Mouse (Mus musculus) stomach, postnatal 0 days (tissue): ENCODE measurements around the gene Nek8.

Source experiments
- CTCF ChIP-seq: IDR thresholded peaks from 2 replicates; pipeline ENCODE4 v1.5.1; 2016; ENCODE audit warnings: antibody characterized with exemption, low read depth, mild to moderate bottlenecking, moderate library complexity
- EP300 ChIP-seq: optimal IDR thresholded peaks from 2 replicates; pipeline ENCODE3; 2016; ENCODE audit warnings: antibody characterized with exemption

DNA sequence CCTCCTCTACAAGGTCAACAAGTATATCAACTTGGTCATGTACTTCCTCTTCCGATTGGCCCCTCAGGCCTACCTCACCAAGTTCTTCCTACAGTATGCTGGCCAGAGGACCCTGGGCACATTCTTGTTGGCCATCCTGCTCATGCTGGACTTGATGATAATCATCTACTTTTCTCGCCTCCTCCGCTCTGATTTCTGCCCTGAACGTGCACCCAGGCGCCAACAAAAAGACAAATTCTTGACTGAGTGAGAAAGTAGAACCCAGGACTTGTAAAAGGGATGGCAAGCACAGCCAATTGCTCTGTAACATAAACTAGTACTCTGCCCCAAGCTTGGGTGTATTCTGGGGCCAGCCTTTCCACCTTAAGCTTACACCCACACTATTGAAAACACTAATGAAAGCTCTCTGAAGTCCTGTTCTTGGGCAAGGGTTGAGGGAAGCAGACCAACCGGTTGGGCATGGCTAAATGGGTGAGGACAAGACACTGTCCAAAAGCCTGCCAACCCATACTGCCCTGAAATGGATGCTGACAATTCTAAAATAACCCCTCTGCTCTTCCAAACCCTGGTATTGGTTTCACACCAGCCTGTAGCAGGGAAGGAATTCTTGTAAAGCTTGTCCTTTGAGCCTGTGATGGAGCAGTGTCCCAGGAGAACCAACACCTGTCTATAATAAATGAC lies 3.7 kb upstream of the Nek8 start:
- TF ChIP-seq CTCF, result no peak
- TF ChIP-seq EP300, result no peak
